Mouse (Mus musculus): ENCODE measurements at regions not wholly inside any gene's neighbourhood (a gene's known extent, or its start where the extent isn't known, plus 50 kb on each side); places are given as distances from the start of the nearest gene placed in this dataset.

- Histone ChIP-seq H3K27me3 (ENCODE audit: control insufficient read depth) (no peaks in the 10 kb centered on the region), H3K9me3 (ENCODE audit: control insufficient read depth, low read length) (no peaks in the 10 kb centered on the region), H3K4me1 (ENCODE audit: control insufficient read depth) (peaks cover 61% of the 10 kb centered on the region), H3K36me3 (ENCODE audit: control insufficient read depth) (peaks cover 30% of the 10 kb centered on the region), H3K4me3 (replicated peaks) (peak overlapping the region; percentile 67)
- no peak for TF ChIP-seq TAL1 (IDR thresholded peaks at IDR 0.05; ENCODE audit: low read length)
- TF ChIP-seq GATA1 (IDR thresholded peaks at IDR 0.05; ENCODE audit: low read length), result no peak
Observed at GRCm38 (mm10) chr5:91849114-91849513, 113.8 kb downstream of the Rchy1 start.

DNA sequence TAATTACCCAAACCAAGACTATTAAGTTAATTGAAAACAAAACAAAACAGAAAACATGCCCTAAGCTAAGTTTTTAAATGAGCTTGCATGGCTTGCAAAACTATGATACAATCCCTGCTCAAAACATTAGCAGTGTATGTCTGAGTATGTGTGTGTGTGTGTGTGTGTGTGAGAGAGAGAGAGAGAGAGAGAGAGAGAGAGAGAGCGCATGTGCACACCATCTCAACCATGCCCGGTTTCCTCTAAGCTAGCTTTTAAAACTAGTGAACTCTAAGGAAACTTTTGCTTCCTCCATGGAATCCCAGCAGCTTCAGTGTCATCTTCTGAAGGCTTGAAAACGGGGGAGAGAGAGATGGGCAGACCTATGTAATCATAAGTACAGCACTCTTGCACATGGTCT, 114.3 kb downstream of the Rchy1 start:
- TF ChIP-seq GATA1 (IDR thresholded peaks at IDR 0.05; ENCODE audit: low read length) (no peak), TAL1 (IDR thresholded peaks at IDR 0.05; ENCODE audit: low read length) (no peak)
- peak overlapping the region; percentile 67 for H3K4me3 ChIP-seq (replicated peaks)
- no peaks in the 10 kb centered on the region for H3K9me3 ChIP-seq (ENCODE audit: control insufficient read depth, low read length)
- H3K36me3 ChIP-seq (ENCODE audit: control insufficient read depth), result peaks cover 30% of the 10 kb centered on the region
- H3K27me3 ChIP-seq (ENCODE audit: control insufficient read depth), result no peaks in the 10 kb centered on the region
- peaks cover 61% of the 10 kb centered on the region for H3K4me1 ChIP-seq (ENCODE audit: control insufficient read depth)

GRCm38 (mm10) chr5:91843044-91843443, 119.8 kb downstream of the Rchy1 start:
- TF ChIP-seq TAL1 (IDR thresholded peaks at IDR 0.05; ENCODE audit: low read length), result no peak
- TF ChIP-seq GATA1 (IDR thresholded peaks at IDR 0.05; ENCODE audit: low read length), result no peak
- H3K27me3 ChIP-seq (ENCODE audit: control insufficient read depth), result no peaks in the 10 kb centered on the region
- peaks cover 20% of the 10 kb centered on the region for H3K4me1 ChIP-seq (ENCODE audit: control insufficient read depth)
- no peaks in the 10 kb centered on the region for H3K9me3 ChIP-seq (ENCODE audit: control insufficient read depth, low read length)
- no peak overlapping the region for H3K4me3 ChIP-seq (replicated peaks)
- peaks cover 43% of the 10 kb centered on the region for H3K36me3 ChIP-seq (ENCODE audit: control insufficient read depth)

GRCm38 (mm10) chr5:91841066-91841465, 121.8 kb downstream of the Rchy1 start:
- no peak for TF ChIP-seq GATA1 (IDR thresholded peaks at IDR 0.05; ENCODE audit: low read length)
- TF ChIP-seq TAL1 (IDR thresholded peaks at IDR 0.05; ENCODE audit: low read length), result no peak
- Histone ChIP-seq H3K27me3 (ENCODE audit: control insufficient read depth) (no peaks in the 10 kb centered on the region), H3K4me1 (ENCODE audit: control insufficient read depth) (peaks cover 7% of the 10 kb centered on the region), H3K36me3 (ENCODE audit: control insufficient read depth) (peaks cover 28% of the 10 kb centered on the region), H3K9me3 (ENCODE audit: control insufficient read depth, low read length) (no peaks in the 10 kb centered on the region), H3K4me3 (replicated peaks) (no peak overlapping the region)

DNA sequence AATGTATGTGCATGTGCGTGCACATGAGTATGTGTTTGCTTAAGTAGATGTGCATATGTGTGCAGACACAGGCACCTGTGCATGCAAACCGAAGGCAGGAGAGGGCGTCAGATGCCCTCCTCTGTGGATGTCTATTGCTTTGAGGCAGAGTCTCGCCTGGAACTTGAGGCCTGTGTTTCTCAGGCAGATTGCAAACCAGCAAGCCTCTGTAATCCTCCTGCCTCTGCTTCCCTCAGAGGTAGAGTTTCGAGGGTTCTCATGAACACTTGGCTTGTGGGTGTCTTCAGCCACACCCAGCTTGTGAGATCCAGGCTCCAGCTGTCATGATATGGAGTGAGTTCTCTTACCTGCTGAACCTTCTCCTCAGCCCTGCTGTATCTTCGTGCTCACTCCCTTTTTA, 134.4 kb downstream of the Rchy1 start:
- TF ChIP-seq TAL1 (IDR thresholded peaks at IDR 0.05; ENCODE audit: low read length) (no peak), GATA1 (IDR thresholded peaks at IDR 0.05; ENCODE audit: low read length) (no peak)
- Histone ChIP-seq H3K4me1 (ENCODE audit: control insufficient read depth) (peaks cover 10% of the 10 kb centered on the region), H3K36me3 (ENCODE audit: control insufficient read depth) (peaks cover 11% of the 10 kb centered on the region), H3K9me3 (ENCODE audit: control insufficient read depth, low read length) (no peaks in the 10 kb centered on the region), H3K4me3 (replicated peaks) (no peak overlapping the region), H3K27me3 (ENCODE audit: control insufficient read depth) (no peaks in the 10 kb centered on the region)

DNA sequence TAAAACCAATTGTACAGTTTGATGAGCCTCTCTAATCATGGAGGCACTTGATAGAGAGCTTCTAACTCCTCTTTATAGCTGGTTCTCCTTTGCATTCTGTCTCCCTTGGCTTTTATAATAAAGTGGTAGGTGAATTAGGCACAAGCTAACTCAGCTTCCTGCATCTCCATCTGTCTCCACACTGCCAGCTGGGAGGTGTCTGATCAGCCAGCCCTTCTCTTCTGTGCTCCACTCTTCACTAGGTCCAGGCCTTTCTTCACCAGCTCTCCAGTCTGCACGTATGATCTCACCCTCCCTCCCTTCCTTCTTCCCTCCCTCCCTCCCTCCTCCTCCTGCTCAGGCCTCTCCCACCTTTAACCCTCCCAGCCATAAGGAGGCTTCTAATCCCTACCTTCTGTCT, 136.2 kb downstream of the Rchy1 start:
- no peaks in the 10 kb centered on the region for H3K9me3 ChIP-seq (ENCODE audit: control insufficient read depth, low read length)
- TF ChIP-seq GATA1 (IDR thresholded peaks at IDR 0.05; ENCODE audit: low read length) (no peak), TAL1 (IDR thresholded peaks at IDR 0.05; ENCODE audit: low read length) (no peak)

DNA sequence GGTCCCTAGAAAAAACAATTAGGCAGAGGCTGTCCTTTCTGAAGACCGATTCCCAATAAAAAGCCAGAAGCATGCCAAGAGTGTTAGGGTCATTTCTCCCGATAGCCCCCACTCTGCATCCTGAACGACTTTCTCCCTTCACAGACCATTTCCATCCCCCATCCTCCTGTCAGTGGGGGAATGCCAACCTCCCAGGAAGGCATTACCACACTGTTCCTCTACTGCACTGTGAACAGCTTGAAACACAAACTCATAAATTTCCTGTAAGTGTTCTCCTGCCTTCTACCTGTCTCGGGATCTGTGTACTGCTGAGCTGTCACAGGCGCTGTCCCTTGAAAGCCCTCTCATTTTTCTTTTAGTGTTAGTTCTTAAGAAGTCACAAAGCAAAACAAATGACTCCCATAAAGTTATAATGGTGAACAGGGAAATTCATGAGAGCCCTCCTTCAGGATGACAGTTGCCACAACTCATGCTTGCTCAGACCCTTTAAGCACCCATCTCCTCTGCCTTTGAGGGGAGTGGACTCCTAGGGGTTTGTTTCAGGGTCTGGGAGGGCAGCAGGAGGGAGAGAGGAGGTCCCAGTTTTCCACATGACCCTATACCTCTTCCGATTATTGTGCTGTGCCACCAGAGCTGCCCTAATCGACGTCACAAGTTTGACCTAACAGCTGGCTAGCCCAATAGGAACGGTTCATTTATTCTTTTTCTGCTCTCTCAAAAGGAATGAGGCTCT, 139.9 kb downstream of the Rchy1 start:
- Histone ChIP-seq H3K4me3 (replicated peaks) (no peak overlapping the region), H3K4me1 (ENCODE audit: control insufficient read depth) (no peaks in the 10 kb centered on the region), H3K9me3 (ENCODE audit: control insufficient read depth, low read length) (no peaks in the 10 kb centered on the region), H3K27me3 (ENCODE audit: control insufficient read depth) (no peaks in the 10 kb centered on the region), H3K36me3 (ENCODE audit: control insufficient read depth) (no peaks in the 10 kb centered on the region)
- TF ChIP-seq GATA1 (IDR thresholded peaks at IDR 0.05; ENCODE audit: low read length) (no peak), TAL1 (IDR thresholded peaks at IDR 0.05; ENCODE audit: low read length) (no peak)

More for the DNA sequence above, 136.2 kb downstream of the Rchy1 start:
- H3K36me3 ChIP-seq (ENCODE audit: control insufficient read depth), result peaks cover 11% of the 10 kb centered on the region
- H3K4me1 ChIP-seq (ENCODE audit: control insufficient read depth), result peaks cover 10% of the 10 kb centered on the region
- no peaks in the 10 kb centered on the region for H3K27me3 ChIP-seq (ENCODE audit: control insufficient read depth)
- no peak overlapping the region for H3K4me3 ChIP-seq (replicated peaks)

- H3K9me3 ChIP-seq (ENCODE audit: control insufficient read depth, low read length), result no peaks in the 10 kb centered on the region
- H3K4me3 ChIP-seq (replicated peaks), result no peak overlapping the region
- H3K4me1 ChIP-seq (ENCODE audit: control insufficient read depth), result peaks cover 10% of the 10 kb centered on the region
- no peaks in the 10 kb centered on the region for H3K27me3 ChIP-seq (ENCODE audit: control insufficient read depth)
- no peaks in the 10 kb centered on the region for H3K36me3 ChIP-seq (ENCODE audit: control insufficient read depth)
- no peak for TF ChIP-seq GATA1 (IDR thresholded peaks at IDR 0.05; ENCODE audit: low read length)
- no peak for TF ChIP-seq TAL1 (IDR thresholded peaks at IDR 0.05; ENCODE audit: low read length)
Observed at GRCm38 (mm10) chr5:91818800-91819199, 144.1 kb downstream of the Rchy1 start.

DNA sequence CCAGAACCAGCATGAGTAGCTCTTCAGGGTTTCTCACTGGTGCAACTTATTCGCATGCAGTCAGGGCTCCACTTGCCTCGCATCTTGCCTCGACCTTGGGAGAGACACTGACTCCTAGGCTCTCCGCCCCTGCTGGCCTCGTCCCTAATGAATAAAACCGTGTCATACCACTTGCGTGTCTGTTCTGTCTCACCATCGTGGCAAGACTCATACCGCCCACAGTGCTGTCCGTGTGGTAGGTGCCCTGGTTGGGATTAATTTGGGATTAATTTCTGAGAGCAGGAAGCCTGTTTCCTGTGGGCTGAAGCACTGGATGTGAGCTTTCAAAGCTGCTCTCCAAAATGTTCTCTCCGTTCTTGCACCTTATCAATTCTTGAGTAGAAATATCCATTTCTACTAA, 144.7 kb downstream of the Rchy1 start:
- Histone ChIP-seq H3K36me3 (ENCODE audit: control insufficient read depth) (no peaks in the 10 kb centered on the region), H3K4me1 (ENCODE audit: control insufficient read depth) (peaks cover 10% of the 10 kb centered on the region), H3K27me3 (ENCODE audit: control insufficient read depth) (no peaks in the 10 kb centered on the region), H3K9me3 (ENCODE audit: control insufficient read depth, low read length) (no peaks in the 10 kb centered on the region), H3K4me3 (replicated peaks) (no peak overlapping the region)
- TF ChIP-seq GATA1 (IDR thresholded peaks at IDR 0.05; ENCODE audit: low read length) (no peak), TAL1 (IDR thresholded peaks at IDR 0.05; ENCODE audit: low read length) (no peak)
